Mouse (Mus musculus): Measurements from ENCODE around the gene Eps8l2. TPM values are rescaled to one million over a fixed set of nuclear protein-coding genes. Genes with fewer than 3 reads are reported as not detected.

The Eps8l2 gene
- total and polyA plus RNA-seq, 2 experiments from 2014 or later = 0.48 to 2.4 TPM

DNA sequence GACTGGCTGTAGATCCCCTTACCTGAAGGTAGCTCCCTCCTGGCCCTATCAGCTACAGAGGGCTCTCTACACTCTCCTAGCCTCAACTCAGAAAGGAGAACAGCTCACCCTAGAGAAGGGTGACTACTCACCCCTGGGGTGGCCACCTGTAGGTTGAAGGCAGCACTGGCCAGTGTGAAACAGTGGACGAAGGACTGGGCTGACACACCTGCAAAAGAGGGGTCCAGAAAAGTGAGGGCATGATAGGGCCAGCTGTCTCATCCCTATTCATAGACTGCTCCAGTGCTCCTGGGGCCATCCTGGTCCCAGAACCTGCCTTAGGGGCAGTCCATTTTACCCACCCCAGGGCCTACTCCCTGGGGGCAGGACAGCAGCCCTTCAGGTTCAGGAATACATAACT is 73.0 kb downstream of the Eps8l2 start:
- 90% methylated on average over 1 of the region's 1 CpGs for WGBS
- Histone ChIP-seq H3K4me3 (ENCODE audit: low read depth, low read length) (no peak overlapping the region), H3K36me3 (ENCODE audit: insufficient read depth, low read length) (peaks cover 15% of the 10 kb centered on the region; the same call in 1 of the 2 replicates), H3K27me3 (ENCODE audit: insufficient read depth, low read length) (no peaks in the 10 kb centered on the region), H3K9me3 (ENCODE audit: low read length) (no peaks in the 10 kb centered on the region), H3K27ac (ENCODE audit: low read depth, low read length) (no peak overlapping the region), H3K4me2 (ENCODE audit: low read depth, low read length, poor library complexity, severe bottlenecking) (no peak overlapping the region), H3K9ac (replicated peaks; ENCODE audit: low read length, poor library complexity, severe bottlenecking) (no peak overlapping the region), H3K4me1 (ENCODE audit: insufficient read depth, low read length) (no peaks in the 10 kb centered on the region)
- DNase-seq (ENCODE audit: low spot score) = no peak
- no peak for TF ChIP-seq CTCF (IDR thresholded peaks at IDR 0.05)
- no peak for ATAC-seq (ENCODE audit: low FRiP score)

Other genes starting within 250 kb of the Eps8l2 start
- gene Sigirr, start 238.3 kb upstream of the Eps8l2 start, total RNA-seq (2014; rRNA removed) = 1.1 and 3.9 TPM in 2 replicates
- 1.8 and 2.0 TPM in 2 replicates for gene Sigirr, start 238.3 kb upstream of the Eps8l2 start, polyA plus RNA-seq (2015; fragmentation: Nextera tagmentation; extraction: Ambion mirVana)
- gene Ano9, start 221.1 kb upstream of the Eps8l2 start, total RNA-seq (2014; rRNA removed) = 0.33 and 1.1 TPM in 2 replicates
- gene Ano9, start 221.1 kb upstream of the Eps8l2 start, polyA plus RNA-seq (2015; fragmentation: Nextera tagmentation; extraction: Ambion mirVana) = 0.50 and 0.72 TPM in 2 replicates
- 19.6 and 23.4 TPM in 2 replicates for gene Ptdss2, start 216.5 kb upstream of the Eps8l2 start, total RNA-seq (2014; rRNA removed)
- gene Ptdss2, start 216.5 kb upstream of the Eps8l2 start, polyA plus RNA-seq (2015; fragmentation: Nextera tagmentation; extraction: Ambion mirVana) = 90.9 and 91.0 TPM in 2 replicates
- 39.1 and 47.1 TPM in 2 replicates for gene Rnh1, start 166.0 kb upstream of the Eps8l2 start, total RNA-seq (2014; rRNA removed)
- 44.2 and 46.8 TPM in 2 replicates for gene Rnh1, start 166.0 kb upstream of the Eps8l2 start, polyA plus RNA-seq (2015; fragmentation: Nextera tagmentation; extraction: Ambion mirVana)
- 109 and 113 TPM in 2 replicates for gene Hras, start 144.9 kb upstream of the Eps8l2 start, total RNA-seq (2014; rRNA removed)
- gene Hras, start 144.9 kb upstream of the Eps8l2 start, polyA plus RNA-seq (2015; fragmentation: Nextera tagmentation; extraction: Ambion mirVana) = 209 TPM in 2 replicates
- gene Lrrc56, start 144.7 kb upstream of the Eps8l2 start, total RNA-seq (2014; rRNA removed) = 11.5 and 14.9 TPM in 2 replicates
- 8.6 TPM in 2 replicates for gene Lrrc56, start 144.7 kb upstream of the Eps8l2 start, polyA plus RNA-seq (2015; fragmentation: Nextera tagmentation; extraction: Ambion mirVana)
- not detected in 2 replicates for gene Lmntd2, start 124.8 kb upstream of the Eps8l2 start, total RNA-seq (2014; rRNA removed)
- 0.10 and 0.36 TPM in 2 replicates for gene Lmntd2, start 124.8 kb upstream of the Eps8l2 start, polyA plus RNA-seq (2015; fragmentation: Nextera tagmentation; extraction: Ambion mirVana)
- 15.5 and 23.5 TPM in 2 replicates for gene Rassf7, start 123.0 kb upstream of the Eps8l2 start, total RNA-seq (2014; rRNA removed)
- gene Rassf7, start 123.0 kb upstream of the Eps8l2 start, polyA plus RNA-seq (2015; fragmentation: Nextera tagmentation; extraction: Ambion mirVana) = 20.7 and 21.7 TPM in 2 replicates
- gene Phrf1, start 110.1 kb upstream of the Eps8l2 start, total RNA-seq (2014; rRNA removed) = 46.3 and 54.6 TPM in 2 replicates
- gene Phrf1, start 110.1 kb upstream of the Eps8l2 start, polyA plus RNA-seq (2015; fragmentation: Nextera tagmentation; extraction: Ambion mirVana) = 35.1 and 39.5 TPM in 2 replicates
- gene Irf7, start 72.4 kb upstream of the Eps8l2 start, total RNA-seq (2014; rRNA removed) = 3.9 and 4.5 TPM in 2 replicates
- 2.8 and 2.9 TPM in 2 replicates for gene Irf7, start 72.4 kb upstream of the Eps8l2 start, polyA plus RNA-seq (2015; fragmentation: Nextera tagmentation; extraction: Ambion mirVana)
- gene Cdhr5, start 62.1 kb upstream of the Eps8l2 start, total RNA-seq (2014; rRNA removed) = not detected in 2 replicates
- not detected in 2 replicates for gene Cdhr5, start 62.1 kb upstream of the Eps8l2 start, polyA plus RNA-seq (2015; fragmentation: Nextera tagmentation; extraction: Ambion mirVana)
- gene Sct, start 59.7 kb upstream of the Eps8l2 start, total RNA-seq (2014; rRNA removed) = 1.5 and 2.5 TPM in 2 replicates
- gene Sct, start 59.7 kb upstream of the Eps8l2 start, polyA plus RNA-seq (2015; fragmentation: Nextera tagmentation; extraction: Ambion mirVana) = 3.3 and 4.3 TPM in 2 replicates
- 0.55 and 0.61 TPM in 2 replicates for gene Drd4, start 46.9 kb upstream of the Eps8l2 start, total RNA-seq (2014; rRNA removed)
- gene Drd4, start 46.9 kb upstream of the Eps8l2 start, polyA plus RNA-seq (2015; fragmentation: Nextera tagmentation; extraction: Ambion mirVana) = 0.73 and 0.98 TPM in 2 replicates
- gene Deaf1, start 11.2 kb upstream of the Eps8l2 start, total RNA-seq (2014; rRNA removed) = 246 and 289 TPM in 2 replicates
- 291 and 306 TPM in 2 replicates for gene Deaf1, start 11.2 kb upstream of the Eps8l2 start, polyA plus RNA-seq (2015; fragmentation: Nextera tagmentation; extraction: Ambion mirVana)
- 25.8 and 29.1 TPM in 2 replicates for gene Tmem80, start 11.1 kb upstream of the Eps8l2 start, total RNA-seq (2014; rRNA removed)
- 31.5 and 34.5 TPM in 2 replicates for gene Tmem80, start 11.1 kb upstream of the Eps8l2 start, polyA plus RNA-seq (2015; fragmentation: Nextera tagmentation; extraction: Ambion mirVana)
- 166 and 175 TPM in 2 replicates for gene Taldo1, start 53.3 kb downstream of the Eps8l2 start, total RNA-seq (2014; rRNA removed)
- 245 and 255 TPM in 2 replicates for gene Taldo1, start 53.3 kb downstream of the Eps8l2 start, polyA plus RNA-seq (2015; fragmentation: Nextera tagmentation; extraction: Ambion mirVana)
- 72.0 and 72.9 TPM in 2 replicates for gene Gatd1, start 75.3 kb downstream of the Eps8l2 start, total RNA-seq (2014; rRNA removed)
- 47.7 and 48.9 TPM in 2 replicates for gene Gatd1, start 75.3 kb downstream of the Eps8l2 start, polyA plus RNA-seq (2015; fragmentation: Nextera tagmentation; extraction: Ambion mirVana)
- gene Cend1, start 90.6 kb downstream of the Eps8l2 start, total RNA-seq (2014; rRNA removed) = 167 and 195 TPM in 2 replicates
- gene Cend1, start 90.6 kb downstream of the Eps8l2 start, polyA plus RNA-seq (2015; fragmentation: Nextera tagmentation; extraction: Ambion mirVana) = 194 and 233 TPM in 2 replicates
- gene Slc25a22, start 99.0 kb downstream of the Eps8l2 start, total RNA-seq (2014; rRNA removed) = 148 and 152 TPM in 2 replicates
- gene Slc25a22, start 99.0 kb downstream of the Eps8l2 start, polyA plus RNA-seq (2015; fragmentation: Nextera tagmentation; extraction: Ambion mirVana) = 118 and 121 TPM in 2 replicates
- 1.4 and 1.6 TPM in 2 replicates for gene Pidd1, start 105.1 kb downstream of the Eps8l2 start, total RNA-seq (2014; rRNA removed)
- 1.1 and 1.3 TPM in 2 replicates for gene Pidd1, start 105.1 kb downstream of the Eps8l2 start, polyA plus RNA-seq (2015; fragmentation: Nextera tagmentation; extraction: Ambion mirVana)
- gene Rplp2, start 108.5 kb downstream of the Eps8l2 start, total RNA-seq (2014; rRNA removed) = 180 and 197 TPM in 2 replicates
- gene Rplp2, start 108.5 kb downstream of the Eps8l2 start, polyA plus RNA-seq (2015; fragmentation: Nextera tagmentation; extraction: Ambion mirVana) = 761 and 852 TPM in 2 replicates
- gene Pnpla2, start 116.3 kb downstream of the Eps8l2 start, total RNA-seq (2014; rRNA removed) = 6.5 and 7.0 TPM in 2 replicates
- gene Pnpla2, start 116.3 kb downstream of the Eps8l2 start, polyA plus RNA-seq (2015; fragmentation: Nextera tagmentation; extraction: Ambion mirVana) = 22.2 and 24.5 TPM in 2 replicates
- 4.0 and 5.3 TPM in 2 replicates for gene Cracr2b, start 122.2 kb downstream of the Eps8l2 start, total RNA-seq (2014; rRNA removed)
- 5.3 and 5.9 TPM in 2 replicates for gene Cracr2b, start 122.2 kb downstream of the Eps8l2 start, polyA plus RNA-seq (2015; fragmentation: Nextera tagmentation; extraction: Ambion mirVana)
- gene Cd151, start 128.5 kb downstream of the Eps8l2 start, total RNA-seq (2014; rRNA removed) = 46.4 and 52.9 TPM in 2 replicates
- 13.6 and 15.0 TPM in 2 replicates for gene Cd151, start 128.5 kb downstream of the Eps8l2 start, polyA plus RNA-seq (2015; fragmentation: Nextera tagmentation; extraction: Ambion mirVana)
- 27.0 and 28.9 TPM in 2 replicates for gene Polr2l, start 136.3 kb downstream of the Eps8l2 start, total RNA-seq (2014; rRNA removed)
- gene Polr2l, start 136.3 kb downstream of the Eps8l2 start, polyA plus RNA-seq (2015; fragmentation: Nextera tagmentation; extraction: Ambion mirVana) = 77.9 and 78.5 TPM in 2 replicates
- 91.4 and 94.8 TPM in 2 replicates for gene Tspan4, start 136.4 kb downstream of the Eps8l2 start, total RNA-seq (2014; rRNA removed)
- gene Tspan4, start 136.4 kb downstream of the Eps8l2 start, polyA plus RNA-seq (2015; fragmentation: Nextera tagmentation; extraction: Ambion mirVana) = 68.1 and 75.7 TPM in 2 replicates
- gene Chid1, start 201.0 kb downstream of the Eps8l2 start, total RNA-seq (2014; rRNA removed) = 35.4 and 42.8 TPM in 2 replicates
- 47.5 and 55.4 TPM in 2 replicates for gene Chid1, start 201.0 kb downstream of the Eps8l2 start, polyA plus RNA-seq (2015; fragmentation: Nextera tagmentation; extraction: Ambion mirVana)
- 203 and 220 TPM in 2 replicates for gene Ap2a2, start 223.3 kb downstream of the Eps8l2 start, total RNA-seq (2014; rRNA removed)
- 129 TPM in 2 replicates for gene Ap2a2, start 223.3 kb downstream of the Eps8l2 start, polyA plus RNA-seq (2015; fragmentation: Nextera tagmentation; extraction: Ambion mirVana)